Mouse (Mus musculus): Measurements from ENCODE around the gene Cyp1a1. TPM values are rescaled to one million over a fixed set of nuclear protein-coding genes. Genes with fewer than 3 reads are reported as not detected.

Cyp1a1 gene
- total and polyA plus RNA-seq, 2 experiments from 2014 or later, result 0.05 TPM; not detected in 1

DNA sequence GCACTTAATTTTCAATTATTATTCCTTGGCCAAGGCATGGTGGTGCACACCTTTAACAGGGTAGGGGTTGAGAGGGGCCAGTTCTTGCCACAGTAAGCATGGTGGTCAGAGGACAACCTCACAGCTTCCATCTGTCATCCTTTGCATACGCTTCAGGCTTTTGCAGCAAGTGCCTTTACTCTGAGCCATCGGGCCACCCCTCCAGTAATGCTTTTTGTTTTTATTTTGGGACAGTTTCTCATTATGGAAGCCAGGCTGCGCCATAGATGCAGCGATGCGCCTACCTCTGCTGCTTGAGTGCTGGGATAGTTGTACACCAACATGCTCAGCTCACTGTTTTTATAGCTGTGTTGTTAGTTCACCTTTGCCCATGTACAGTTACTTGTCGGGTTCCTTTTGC lies 45.9 kb downstream of the Cyp1a1 start:
- H3K4me1 ChIP-seq (ENCODE audit: control insufficient read depth, insufficient read depth), result peaks cover 4% of the 10 kb centered on the region; the same call in 1 of the 2 replicates
- H3K27me3 ChIP-seq (ENCODE audit: control insufficient read depth, insufficient read depth, low read length), result no peaks in the 10 kb centered on the region
- peaks cover 28% of the 10 kb centered on the region; the same call in 1 of the 2 replicates for H3K36me3 ChIP-seq (replicated peaks; ENCODE audit: control insufficient read depth, insufficient read depth, low read length)
- TF ChIP-seq EP300 (IDR thresholded peaks at IDR 0.05; ENCODE audit: low read depth) (no peak), CTCF (IDR thresholded peaks at IDR 0.05; ENCODE audit: low read depth) (no peak)
- no peak overlapping the region for H3K27ac ChIP-seq (ENCODE audit: low read depth)
- no peak for ATAC-seq (ENCODE audit: insufficient read depth, low read depth)
- no peak for DNase-seq (ENCODE audit: low spot score)
- H3K4me3 ChIP-seq (ENCODE audit: low read depth, low read length), result no peak overlapping the region
- H3K4me2 ChIP-seq (ENCODE audit: low read depth, low read length), result no peak overlapping the region
- 93% methylated on average over 6 of the region's 6 CpGs for whole genome bisulfite sequencing
- no peak overlapping the region for H3K9ac ChIP-seq (replicated peaks; ENCODE audit: low read depth, low read length)
- H3K9me3 ChIP-seq (replicated peaks; ENCODE audit: control insufficient read depth, low read length), result no peaks in the 10 kb centered on the region

DNA sequence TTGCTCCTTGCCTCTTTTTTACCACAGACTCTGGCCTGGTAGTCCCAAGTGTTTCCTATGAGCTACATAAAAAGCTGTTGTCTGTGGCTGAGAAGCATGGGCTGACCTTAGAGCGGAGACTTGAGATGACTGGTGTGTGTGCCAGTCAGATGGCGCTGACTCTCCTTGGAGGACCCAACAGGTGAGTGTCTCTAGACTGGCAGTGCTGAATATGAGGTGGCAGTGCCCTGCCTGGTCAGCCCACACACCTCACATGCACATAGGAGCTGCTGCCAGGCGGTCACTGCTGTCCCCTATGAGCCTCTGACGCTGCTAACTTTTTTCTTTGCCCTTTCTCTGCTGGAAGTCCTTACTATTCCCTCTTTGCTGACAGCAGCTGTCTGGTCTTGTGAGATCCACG lies 52.1 kb downstream of the Cyp1a1 start:
- DNase-seq (ENCODE audit: low spot score) (no peak), ATAC-seq (ENCODE audit: insufficient read depth, low read depth) (no peak)
- WGBS, result 89% methylated on average over 5 of the region's 5 CpGs
- no peak overlapping the region for H3K4me3 ChIP-seq (ENCODE audit: low read depth, low read length)
- H3K36me3 ChIP-seq (replicated peaks; ENCODE audit: control insufficient read depth, insufficient read depth, low read length), result peaks cover 44% of the 10 kb centered on the region
- no peak overlapping the region for H3K4me2 ChIP-seq (ENCODE audit: low read depth, low read length)
- no peak overlapping the region for H3K27ac ChIP-seq (ENCODE audit: low read depth)
- no peaks in the 10 kb centered on the region for H3K27me3 ChIP-seq (ENCODE audit: control insufficient read depth, insufficient read depth, low read length)
- no peak overlapping the region for H3K9ac ChIP-seq (replicated peaks; ENCODE audit: low read depth, low read length)
- H3K9me3 ChIP-seq (replicated peaks; ENCODE audit: control insufficient read depth, low read length), result no peaks in the 10 kb centered on the region
- peaks cover 4% of the 10 kb centered on the region; the same call in 1 of the 2 replicates for H3K4me1 ChIP-seq (ENCODE audit: control insufficient read depth, insufficient read depth)
- TF ChIP-seq EP300 (IDR thresholded peaks at IDR 0.05; ENCODE audit: low read depth), result no peak
- TF ChIP-seq CTCF (IDR thresholded peaks at IDR 0.05; ENCODE audit: low read depth), result no peak

DNA sequence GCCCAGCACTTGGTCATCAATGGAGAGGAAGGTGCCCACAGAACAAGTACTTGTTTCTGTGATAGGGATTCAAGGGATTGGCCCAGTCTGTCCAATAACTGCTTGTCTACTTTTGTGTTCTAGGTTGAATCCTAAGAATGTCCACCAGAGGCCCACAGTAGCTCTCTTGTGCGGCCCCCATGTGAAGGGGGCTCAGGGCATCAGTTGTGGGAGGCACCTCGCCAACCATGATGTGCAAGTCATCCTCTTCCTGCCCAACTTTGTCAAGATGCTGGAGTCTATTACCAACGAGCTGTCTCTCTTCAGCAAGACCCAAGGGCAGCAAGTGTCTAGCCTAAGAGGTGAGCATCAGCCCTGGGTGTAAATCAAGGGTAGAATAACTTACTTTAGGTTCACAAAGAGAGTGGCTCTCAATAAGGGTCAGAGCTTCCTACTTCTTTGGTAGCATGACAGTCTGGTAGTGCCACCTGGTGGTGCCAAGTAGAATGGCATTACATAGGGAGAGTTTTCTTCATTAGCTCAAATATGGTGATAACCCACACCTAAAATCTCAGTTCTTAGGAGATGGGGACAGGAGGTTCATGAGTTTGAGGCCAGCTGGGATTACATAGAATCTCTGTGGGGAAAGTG lies 56.8 kb downstream of the Cyp1a1 start:
- 71% methylated on average over 3 of the region's 3 CpGs for WGBS
- Histone ChIP-seq H3K4me1 (ENCODE audit: control insufficient read depth, insufficient read depth) (peaks cover 11% of the 10 kb centered on the region), H3K9me3 (replicated peaks; ENCODE audit: control insufficient read depth, low read length) (no peaks in the 10 kb centered on the region), H3K36me3 (replicated peaks; ENCODE audit: control insufficient read depth, insufficient read depth, low read length) (peaks cover 86% of the 10 kb centered on the region), H3K9ac (replicated peaks; ENCODE audit: low read depth, low read length) (no peak overlapping the region), H3K27ac (ENCODE audit: low read depth) (no peak overlapping the region), H3K4me2 (ENCODE audit: low read depth, low read length) (no peak overlapping the region), H3K27me3 (ENCODE audit: control insufficient read depth, insufficient read depth, low read length) (no peaks in the 10 kb centered on the region), H3K4me3 (ENCODE audit: low read depth, low read length) (no peak overlapping the region)
- peak; percentile 56 for DNase-seq (ENCODE audit: low spot score)
- no peak for TF ChIP-seq EP300 (IDR thresholded peaks at IDR 0.05; ENCODE audit: low read depth)
- peak; percentile 91 for TF ChIP-seq CTCF (IDR thresholded peaks at IDR 0.05; ENCODE audit: low read depth)
- no peak for ATAC-seq (ENCODE audit: insufficient read depth, low read depth)

DNA sequence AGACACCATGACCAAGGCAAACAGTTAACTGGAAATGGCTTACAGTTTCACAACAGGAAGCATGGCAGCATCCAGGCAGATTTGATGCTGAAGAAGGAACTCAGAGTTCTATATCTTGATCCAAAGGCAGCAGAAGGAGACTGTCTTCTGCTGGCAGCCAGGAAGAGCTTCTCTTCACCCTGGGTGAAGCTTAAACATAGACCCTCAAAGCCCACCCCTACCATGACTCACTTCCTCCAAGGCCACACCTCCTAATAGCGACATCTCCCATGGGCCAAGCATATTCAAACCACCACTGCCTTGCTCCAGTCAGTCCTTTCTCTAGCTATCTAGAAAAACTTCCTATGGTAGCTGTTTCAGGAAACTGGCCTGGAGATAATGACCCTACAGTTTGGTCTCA lies 59.3 kb downstream of the Cyp1a1 start:
- Histone ChIP-seq H3K9me3 (replicated peaks; ENCODE audit: control insufficient read depth, low read length) (no peaks in the 10 kb centered on the region), H3K4me2 (ENCODE audit: low read depth, low read length) (no peak overlapping the region), H3K4me3 (ENCODE audit: low read depth, low read length) (no peak overlapping the region), H3K9ac (replicated peaks; ENCODE audit: low read depth, low read length) (no peak overlapping the region), H3K4me1 (ENCODE audit: control insufficient read depth, insufficient read depth) (peaks cover 11% of the 10 kb centered on the region), H3K36me3 (replicated peaks; ENCODE audit: control insufficient read depth, insufficient read depth, low read length) (peaks cover 89% of the 10 kb centered on the region), H3K27ac (ENCODE audit: low read depth) (no peak overlapping the region), H3K27me3 (ENCODE audit: control insufficient read depth, insufficient read depth, low read length) (no peaks in the 10 kb centered on the region)
- ATAC-seq (ENCODE audit: insufficient read depth, low read depth) (no peak), DNase-seq (ENCODE audit: low spot score) (no peak)
- WGBS, result 46% methylated on average over 1 of the region's 1 CpGs
- TF ChIP-seq CTCF (IDR thresholded peaks at IDR 0.05; ENCODE audit: low read depth) (no peak), EP300 (IDR thresholded peaks at IDR 0.05; ENCODE audit: low read depth) (no peak)

DNA sequence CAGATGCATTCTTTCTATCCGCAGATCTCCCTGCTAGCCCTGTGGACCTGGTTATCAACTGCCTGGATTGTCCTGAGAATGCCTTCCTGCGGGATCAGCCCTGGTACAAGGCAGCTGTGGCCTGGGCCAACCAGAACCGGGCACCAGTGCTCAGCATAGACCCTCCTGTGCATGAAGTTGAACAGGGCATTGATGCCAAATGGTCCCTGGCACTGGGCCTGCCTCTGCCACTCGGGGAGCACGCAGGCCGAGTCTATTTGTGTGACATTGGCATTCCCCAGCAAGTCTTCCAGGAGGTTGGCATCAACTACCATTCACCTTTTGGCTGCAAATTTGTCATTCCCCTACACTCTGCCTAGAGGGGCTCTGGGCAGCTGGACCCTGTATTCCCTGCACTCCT lies 60.4 kb downstream of the Cyp1a1 start:
- no peaks in the 10 kb centered on the region for H3K27me3 ChIP-seq (ENCODE audit: control insufficient read depth, insufficient read depth, low read length)
- WGBS, result 47% methylated on average over 6 of the region's 6 CpGs
- H3K36me3 ChIP-seq (replicated peaks; ENCODE audit: control insufficient read depth, insufficient read depth, low read length), result peaks cover 91% of the 10 kb centered on the region
- TF ChIP-seq CTCF (IDR thresholded peaks at IDR 0.05; ENCODE audit: low read depth) (no peak), EP300 (IDR thresholded peaks at IDR 0.05; ENCODE audit: low read depth) (no peak)
- H3K4me2 ChIP-seq (ENCODE audit: low read depth, low read length), result no peak overlapping the region
- ATAC-seq (ENCODE audit: insufficient read depth, low read depth) (no peak), DNase-seq (ENCODE audit: low spot score) (no peak)
- H3K9ac ChIP-seq (replicated peaks; ENCODE audit: low read depth, low read length), result no peak overlapping the region
- H3K27ac ChIP-seq (ENCODE audit: low read depth), result 0 out of 2 replicates have a peak overlapping the region, but pooled peaks have one; percentile 3
- H3K9me3 ChIP-seq (replicated peaks; ENCODE audit: control insufficient read depth, low read length), result no peaks in the 10 kb centered on the region
- H3K4me3 ChIP-seq (ENCODE audit: low read depth, low read length), result no peak overlapping the region
- H3K4me1 ChIP-seq (ENCODE audit: control insufficient read depth, insufficient read depth), result peaks cover 11% of the 10 kb centered on the region

DNA sequence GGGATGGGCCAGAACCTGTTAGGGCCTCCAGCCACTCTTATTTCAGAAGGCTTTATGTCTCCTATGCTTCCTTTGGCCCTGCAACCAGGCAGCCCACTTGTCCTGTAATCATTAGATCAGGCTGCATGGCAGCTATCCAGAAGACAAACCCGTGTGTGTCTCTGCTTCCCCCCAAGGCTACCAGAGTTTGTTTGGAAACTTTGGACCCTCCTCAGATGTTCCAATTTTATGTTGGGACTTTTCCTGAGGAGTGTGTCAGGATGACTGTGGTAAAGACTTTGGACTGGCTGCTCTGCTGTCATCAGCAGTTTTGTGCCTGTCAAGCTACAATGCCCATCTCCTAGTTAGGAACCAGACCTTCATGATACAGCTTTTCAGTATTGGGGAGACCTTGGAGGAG lies 61.1 kb downstream of the Cyp1a1 start:
- H3K27ac ChIP-seq (ENCODE audit: low read depth), result no peak overlapping the region
- H3K27me3 ChIP-seq (ENCODE audit: control insufficient read depth, insufficient read depth, low read length), result no peaks in the 10 kb centered on the region
- no peak overlapping the region for H3K4me2 ChIP-seq (ENCODE audit: low read depth, low read length)
- peaks cover 11% of the 10 kb centered on the region for H3K4me1 ChIP-seq (ENCODE audit: control insufficient read depth, insufficient read depth)
- H3K4me3 ChIP-seq (ENCODE audit: low read depth, low read length), result no peak overlapping the region
- WGBS, result 22% methylated on average over 1 of the region's 1 CpGs
- H3K9me3 ChIP-seq (replicated peaks; ENCODE audit: control insufficient read depth, low read length), result no peaks in the 10 kb centered on the region
- TF ChIP-seq EP300 (IDR thresholded peaks at IDR 0.05; ENCODE audit: low read depth), result no peak
- no peak for TF ChIP-seq CTCF (IDR thresholded peaks at IDR 0.05; ENCODE audit: low read depth)
- no peak for ATAC-seq (ENCODE audit: insufficient read depth, low read depth)
- peaks cover 94% of the 10 kb centered on the region for H3K36me3 ChIP-seq (replicated peaks; ENCODE audit: control insufficient read depth, insufficient read depth, low read length)
- DNase-seq (ENCODE audit: low spot score), result no peak
- H3K9ac ChIP-seq (replicated peaks; ENCODE audit: low read depth, low read length), result no peak overlapping the region

Measured in heart, postnatal 0 days (tissue).